Mouse (Mus musculus): ENCODE measurements around the gene Trhr2.

DNA sequence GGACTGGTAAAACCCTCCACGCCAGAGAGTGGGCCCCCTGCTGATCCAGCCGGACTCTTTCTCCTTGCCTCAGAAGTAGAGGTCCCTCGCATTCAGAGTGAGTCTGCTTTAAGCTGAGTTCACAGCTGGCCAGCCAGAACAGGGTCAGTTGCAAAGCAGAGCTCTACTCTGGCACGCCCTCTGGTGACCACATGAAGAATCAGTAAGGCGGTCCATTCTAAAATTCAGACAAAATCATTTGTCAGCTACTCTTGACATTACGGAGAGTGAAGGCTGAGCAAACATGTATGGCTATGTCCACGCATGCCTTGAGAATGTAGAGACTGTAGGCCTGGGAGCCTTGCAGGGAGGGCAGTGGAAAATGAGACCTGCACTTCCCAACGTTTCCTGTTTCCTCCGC lies 9.1 kb upstream of the Trhr2 start:
- TF ChIP-seq POLR2A (IDR thresholded peaks at IDR 0.05; ENCODE audit: borderline replicate concordance, control insufficient read depth, low read depth, low read length) (no peak), CTCF (IDR thresholded peaks at IDR 0.05; ENCODE audit: control insufficient read depth, insufficient read depth, low read length) (peak; percentile 77)
